Mouse (Mus musculus) adipose tissue, adult 10 weeks (tissue): ENCODE results near the gene Znrf4. TPM values are rescaled to one million over a fixed set of nuclear protein-coding genes. Genes with fewer than 3 reads are reported as not detected.

Experiments
- polyA plus RNA-seq: library from polyadenylated mRNA; stranded (reverse); fragments of 350-450 nt; fragmentation: Illumina TruSeq; extraction: RNeasy Lipid Tissue Mini Kit (QIAGEN cat#74804); gene quantifications from one replicate; pipeline ENCODE4 v1.2.3, GENCODE M21; 2014; ENCODE audit warnings: low read depth, low replicate concordance

Znrf4 gene
- 8.4 TPM for polyA plus RNA-seq

GRCm38 (mm10) chr17:56512310-56512709, at the start of gene Znrf4:
Gene Znrf4, minus strand, starts transcription at chr17:56512431.

GRCm38 (mm10) chr17:56554122-56554551, 41.9 kb upstream of the Znrf4 start, which contains the start of gene Gm20219:
Gene Gm20219, minus strand, starts transcription at chr17:56554387.

GRCm38 (mm10) chr17:56476402-56476752, 35.9 kb downstream of the Znrf4 start, which contains the start of gene Ptprs:
Gene Ptprs, minus strand, starts transcription at chr17:56476483.

Other genes starting within 250 kb of the Znrf4 start
- 14.9 TPM for gene Ticam1, start 235.6 kb downstream of the Znrf4 start, polyA plus RNA-seq
- gene Plin3, start 219.6 kb downstream of the Znrf4 start, polyA plus RNA-seq: 42.2 TPM
- gene Arrdc5, start 212.1 kb downstream of the Znrf4 start, polyA plus RNA-seq: 3.3 TPM
- 6.0 TPM for gene Uhrf1, start 209.1 kb downstream of the Znrf4 start, polyA plus RNA-seq
- 28.3 TPM for gene Kdm4b, start 186.4 kb downstream of the Znrf4 start, polyA plus RNA-seq
- gene Ptprs, start 35.9 kb downstream of the Znrf4 start, polyA plus RNA-seq: 49.8 TPM
- gene Gm20219, start 42.0 kb upstream of the Znrf4 start, polyA plus RNA-seq: 7.1 TPM
- 77.2 TPM for gene Safb2, start 72.2 kb upstream of the Znrf4 start, polyA plus RNA-seq
- 77.6 TPM for gene Safb, start 72.4 kb upstream of the Znrf4 start, polyA plus RNA-seq
- 309 TPM for gene 2410015M20Rik, start 97.3 kb upstream of the Znrf4 start, polyA plus RNA-seq
- 1,330 TPM for gene Rpl36, start 101.0 kb upstream of the Znrf4 start, polyA plus RNA-seq
- 60.5 TPM for gene Lonp1, start 114.5 kb upstream of the Znrf4 start, polyA plus RNA-seq
- 3.6 TPM for gene Catsperd, start 115.7 kb upstream of the Znrf4 start, polyA plus RNA-seq
- gene Ranbp3, start 160.9 kb upstream of the Znrf4 start, polyA plus RNA-seq: 42.4 TPM
- gene Ndufa11, start 205.3 kb upstream of the Znrf4 start, polyA plus RNA-seq: 224 TPM
- gene Vmac, start 205.6 kb upstream of the Znrf4 start, polyA plus RNA-seq: 43.1 TPM
- gene Nrtn, start 245.1 kb upstream of the Znrf4 start, polyA plus RNA-seq: 3.1 TPM